Mouse (Mus musculus) stomach, postnatal 0 days (tissue): Measurements from ENCODE around the gene Kcnj6.

Source experiments
- CTCF ChIP-seq: IDR thresholded peaks from 2 replicates; pipeline ENCODE4 v1.5.1; 2016; ENCODE audit warnings: antibody characterized with exemption, low read depth, mild to moderate bottlenecking, moderate library complexity
- EP300 ChIP-seq: optimal IDR thresholded peaks from 2 replicates; pipeline ENCODE3; 2016; ENCODE audit warnings: antibody characterized with exemption

- TF ChIP-seq CTCF, result 0 out of 2 replicates have a peak, but pooled peaks have one; percentile 4
- no peak for TF ChIP-seq EP300
Observed at GRCm38 (mm10) chr16:94995542-94996131, 1.9 kb downstream of the Kcnj6 start.
